Mouse (Mus musculus) layer of hippocampus, adult 9-10 months (tissue): ENCODE measurements at regions not wholly inside any gene's neighbourhood (a gene's known extent, or its start where the extent isn't known, plus 50 kb on each side); places are given as distances from the start of the nearest gene placed in this dataset.

Source experiments
- DNase-seq: peaks from one replicate; pipeline ENCODE4 v3.0.0; 2022; ENCODE audit warnings: low spot score

DNA sequence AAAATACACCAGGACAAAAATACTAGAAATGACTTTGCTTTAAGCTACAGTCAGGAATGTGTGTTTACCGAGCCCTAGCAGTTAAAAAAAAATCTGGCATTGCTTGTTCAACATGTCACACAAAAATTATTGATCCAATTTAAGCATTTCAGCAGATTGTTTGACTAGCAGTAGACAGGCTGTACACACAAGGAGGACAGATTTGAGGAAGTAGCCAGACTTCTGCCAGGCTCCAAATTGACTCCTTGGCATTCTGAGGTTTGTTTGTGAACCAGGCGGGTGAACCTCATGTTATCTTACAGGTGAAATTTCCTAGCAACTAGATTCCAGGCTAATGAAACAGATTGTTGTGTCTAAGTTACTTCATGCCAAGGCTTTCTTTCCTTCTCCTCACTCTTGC, 348.8 kb downstream of the Hs3st3b1 start:
- DNase-seq: no peak

DNA sequence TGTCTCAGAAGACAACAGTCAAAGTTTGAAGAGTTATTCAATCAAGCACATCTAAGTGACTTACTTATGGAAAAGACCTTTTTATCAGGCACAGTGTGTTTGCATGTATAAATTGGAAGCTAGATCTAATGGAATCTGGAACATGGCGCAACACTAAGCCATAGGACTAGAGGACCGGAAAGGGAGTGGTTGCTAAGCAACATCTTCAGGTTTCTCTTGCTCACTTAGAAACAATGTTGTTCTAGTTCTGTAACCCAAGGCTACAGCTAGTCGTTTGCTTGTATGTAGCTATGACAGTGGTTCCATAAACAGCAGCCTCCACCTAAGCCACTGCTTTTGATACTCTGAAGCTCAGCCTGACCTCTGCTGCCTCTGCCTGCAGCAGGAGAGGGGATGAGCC, 338.8 kb downstream of the Hs3st3b1 start:
- no peak for DNase-seq

DNA sequence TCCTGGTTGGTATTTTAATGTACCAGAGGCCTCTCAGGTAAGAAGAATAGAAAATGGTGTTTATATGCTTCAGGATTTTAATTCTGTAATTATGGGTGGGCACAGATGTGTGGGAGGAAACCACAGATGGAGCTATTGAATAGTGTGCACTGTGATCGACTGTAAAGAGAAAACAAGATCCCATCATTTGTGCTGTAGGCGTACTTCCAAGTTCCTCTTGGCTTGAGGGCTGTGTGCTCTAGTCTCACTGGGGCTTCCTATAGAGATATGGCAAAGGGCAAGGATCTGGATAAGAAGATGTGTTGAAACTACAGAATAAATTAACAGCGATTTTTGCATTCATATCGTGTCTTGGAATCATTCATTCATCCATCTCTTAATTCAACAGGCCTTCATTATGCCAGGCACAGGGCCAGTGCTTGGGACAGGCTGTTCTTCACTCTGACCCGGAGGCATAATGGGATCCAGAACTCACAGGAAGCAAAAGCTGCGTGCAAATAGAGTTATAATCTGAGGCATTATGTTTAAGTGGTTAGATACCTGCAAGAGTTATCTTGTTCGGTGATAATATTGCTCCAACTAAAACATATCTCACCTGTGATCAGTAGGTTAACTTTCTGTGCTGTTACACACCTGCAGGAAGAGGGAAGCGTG, 336.7 kb downstream of the Hs3st3b1 start:
- no peak for DNase-seq

DNA sequence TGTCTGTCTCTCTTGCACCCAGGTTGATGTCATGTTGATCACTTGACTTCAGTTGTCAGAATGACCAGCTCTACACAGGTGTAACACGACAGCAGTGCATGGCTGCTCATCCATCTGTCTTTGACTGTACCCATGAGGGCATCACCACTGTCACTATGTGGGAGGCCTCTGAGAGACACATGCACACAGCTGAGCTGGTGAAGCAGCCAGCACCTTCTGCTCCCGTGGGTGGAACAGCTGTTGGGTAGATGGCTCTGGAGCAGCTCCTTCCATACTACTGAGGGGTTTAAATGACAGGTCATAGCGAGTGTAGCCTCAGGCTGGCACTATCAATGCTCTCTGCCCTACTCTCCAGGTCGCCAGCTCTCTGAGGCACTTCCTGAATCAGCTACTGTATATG, 301.9 kb downstream of the Hs3st3b1 start:
- no peak for DNase-seq

DNA sequence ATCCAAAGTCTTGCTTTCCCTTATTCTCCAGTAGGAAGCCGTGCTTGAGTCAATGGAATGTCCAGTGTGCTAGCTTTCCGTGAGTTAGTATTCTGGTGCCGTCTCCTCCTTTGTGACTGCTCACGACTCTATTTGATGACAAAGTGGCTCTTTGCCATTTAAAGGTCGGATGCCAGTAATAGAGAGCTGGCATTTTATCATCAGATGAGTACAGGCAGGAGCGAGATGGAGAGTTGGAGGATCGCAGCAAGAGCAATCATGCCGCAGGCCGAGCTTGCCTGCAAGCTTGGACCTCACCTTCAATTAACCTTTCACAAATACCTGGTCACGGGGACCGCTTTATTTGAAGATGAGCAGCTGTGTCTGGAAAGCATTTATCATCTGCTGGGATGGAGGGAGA, 291.8 kb downstream of the Hs3st3b1 start:
- no peak for DNase-seq

DNA sequence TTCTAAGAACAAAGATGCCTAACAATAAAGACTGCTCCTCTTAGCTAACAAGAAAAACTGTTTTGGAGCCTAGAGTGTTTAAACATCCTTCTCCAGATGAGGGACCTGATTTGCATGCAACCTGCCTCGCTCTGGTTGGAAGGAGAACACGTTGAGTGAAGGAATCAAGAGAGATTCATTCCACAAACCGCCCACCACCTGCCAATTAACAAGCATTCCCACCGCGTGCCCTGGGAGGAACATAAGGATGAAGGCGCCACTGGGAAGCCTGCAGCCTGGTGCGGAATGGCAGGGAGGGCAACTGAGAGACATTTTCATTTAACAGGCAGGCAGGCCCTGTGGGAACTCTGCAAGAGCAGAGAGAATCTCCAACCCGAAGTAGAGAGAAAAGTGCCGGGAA, 265.0 kb downstream of the Hs3st3b1 start:
- no peak for DNase-seq

DNA sequence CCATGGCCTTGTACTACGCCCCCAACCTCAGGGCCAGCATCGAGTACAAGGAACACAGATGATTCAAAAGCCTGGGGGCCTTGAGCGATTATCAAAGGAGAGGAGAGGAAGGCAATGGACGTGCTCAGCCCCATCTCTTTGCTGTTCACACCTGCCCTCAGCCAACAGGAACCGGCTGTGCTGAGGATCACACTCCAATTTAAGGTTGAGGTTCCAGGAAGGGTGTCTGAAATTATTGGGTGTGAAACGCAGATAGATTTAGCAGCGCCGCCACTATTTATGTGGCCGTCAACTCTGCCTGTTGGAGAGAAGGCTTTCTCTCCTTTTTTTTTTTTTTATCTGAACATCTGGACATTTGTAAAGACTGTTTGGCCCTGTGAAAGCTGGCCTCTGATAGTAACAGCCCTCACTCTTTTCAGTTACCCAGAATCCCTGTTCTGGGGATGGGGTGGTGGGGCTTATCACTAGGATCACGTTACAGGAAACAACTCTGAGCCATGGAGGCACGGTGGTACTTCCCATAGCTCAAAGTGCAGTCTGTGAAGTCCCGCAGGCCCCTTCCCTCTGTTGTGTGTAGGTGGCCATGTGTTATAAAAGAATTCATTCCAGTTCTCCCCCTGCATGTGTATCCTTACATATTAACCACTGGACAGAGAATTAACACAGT, 256.7 kb downstream of the Hs3st3b1 start:
- no peak for DNase-seq

DNA sequence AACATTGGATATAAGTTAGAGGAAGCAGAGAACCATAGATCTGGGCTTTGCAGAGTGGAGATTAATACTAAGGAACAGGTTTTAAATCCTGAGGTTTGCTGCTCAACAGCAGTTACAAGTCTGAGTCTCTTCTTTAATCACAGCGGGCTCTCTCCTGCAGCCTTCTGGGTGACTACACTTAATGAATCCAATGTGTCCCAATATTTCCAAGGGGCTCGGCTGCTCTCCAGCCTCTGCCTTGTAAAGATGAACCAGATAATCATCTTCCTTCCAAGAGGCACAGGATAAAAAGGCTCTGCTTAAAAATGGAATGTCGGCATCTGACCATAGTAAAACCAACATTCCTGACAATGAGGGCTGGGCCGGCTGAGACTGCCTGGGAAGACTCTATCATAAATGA, 251.6 kb downstream of the Hs3st3b1 start:
- no peak for DNase-seq

DNA sequence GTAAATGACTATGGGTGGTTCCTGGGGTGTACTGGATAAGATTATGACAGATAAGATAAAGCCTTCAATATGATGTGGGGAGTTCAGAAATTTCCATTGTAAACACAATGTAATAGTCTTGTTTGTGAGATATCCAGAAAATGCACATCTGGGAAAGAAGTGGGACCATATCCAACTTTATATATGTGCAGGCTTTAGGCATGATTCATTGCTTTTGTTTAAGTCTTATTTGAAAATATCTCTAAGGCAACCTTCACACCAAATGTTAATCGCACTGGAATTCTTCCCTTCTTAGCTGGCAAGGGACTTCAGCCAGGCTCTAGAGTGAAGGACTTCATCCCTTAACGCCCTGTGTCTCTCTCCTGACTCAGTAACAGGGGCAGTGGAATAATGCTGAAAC, 250.3 kb downstream of the Hs3st3b1 start:
- no peak for DNase-seq

DNA sequence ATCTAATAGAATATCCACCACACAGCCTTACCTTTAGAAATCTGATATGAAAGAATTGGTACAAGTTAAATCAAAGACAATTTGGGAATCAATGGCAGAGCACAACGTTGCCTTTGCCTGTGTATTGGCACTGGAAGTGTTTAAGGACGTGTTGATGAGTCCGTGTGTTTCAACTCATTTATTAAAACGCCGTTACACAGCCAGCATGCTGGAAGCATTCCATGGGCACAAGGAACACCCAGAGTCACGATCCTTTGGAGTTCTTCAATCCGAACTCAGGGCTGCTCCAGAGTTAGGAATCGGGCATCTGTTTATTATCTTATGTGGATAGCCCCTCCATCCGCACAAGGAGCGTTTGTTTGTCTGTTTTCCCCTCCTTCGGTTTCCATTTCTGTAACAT, 244.2 kb downstream of the Hs3st3b1 start:
- no peak for DNase-seq

DNA sequence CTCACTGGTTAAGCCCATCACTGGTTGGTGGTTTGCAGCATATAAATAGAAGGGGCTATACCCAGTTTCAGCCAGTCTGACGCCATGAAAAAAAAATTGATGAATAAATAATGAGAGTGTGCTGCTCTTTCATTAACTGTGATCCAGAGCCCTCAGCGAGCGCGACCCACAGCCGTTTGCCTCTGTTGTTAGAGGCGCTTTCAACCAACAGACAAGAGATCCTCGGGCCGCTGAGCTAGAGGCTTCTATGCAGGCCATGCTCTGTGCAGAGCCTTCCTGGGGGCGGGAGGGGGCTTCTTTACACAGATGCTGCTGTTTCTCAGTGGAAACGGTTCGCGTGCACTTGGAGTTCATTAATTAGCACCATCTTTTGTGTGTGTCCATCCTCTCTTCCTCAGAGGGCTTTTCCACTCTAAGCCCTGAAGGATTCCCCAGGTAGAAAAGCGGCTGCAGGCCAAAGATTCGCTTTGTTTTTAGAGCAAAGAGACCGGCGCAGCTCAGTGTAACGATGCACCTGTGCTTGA, 243.6 kb downstream of the Hs3st3b1 start:
- DNase-seq: no peak

DNA sequence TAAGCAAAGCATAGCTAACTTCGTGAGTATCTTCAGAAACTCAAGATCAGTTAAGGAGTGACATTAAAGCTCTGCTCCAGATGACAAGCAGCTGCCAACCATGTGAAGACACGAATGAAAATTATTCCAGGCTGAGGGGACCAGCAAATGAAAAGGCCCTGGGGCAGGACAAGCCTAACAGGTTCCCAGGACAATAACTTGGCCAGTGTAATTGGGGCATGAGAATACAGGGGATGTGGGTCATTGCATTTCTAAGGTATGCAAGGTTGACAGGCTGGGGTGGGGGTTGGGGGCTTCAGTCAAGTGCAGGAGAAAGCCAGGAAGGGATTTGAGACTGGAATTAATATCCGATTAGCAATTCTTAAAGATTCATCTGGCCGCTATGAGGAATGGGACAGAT, 242.6 kb downstream of the Hs3st3b1 start:
- no peak for DNase-seq

DNA sequence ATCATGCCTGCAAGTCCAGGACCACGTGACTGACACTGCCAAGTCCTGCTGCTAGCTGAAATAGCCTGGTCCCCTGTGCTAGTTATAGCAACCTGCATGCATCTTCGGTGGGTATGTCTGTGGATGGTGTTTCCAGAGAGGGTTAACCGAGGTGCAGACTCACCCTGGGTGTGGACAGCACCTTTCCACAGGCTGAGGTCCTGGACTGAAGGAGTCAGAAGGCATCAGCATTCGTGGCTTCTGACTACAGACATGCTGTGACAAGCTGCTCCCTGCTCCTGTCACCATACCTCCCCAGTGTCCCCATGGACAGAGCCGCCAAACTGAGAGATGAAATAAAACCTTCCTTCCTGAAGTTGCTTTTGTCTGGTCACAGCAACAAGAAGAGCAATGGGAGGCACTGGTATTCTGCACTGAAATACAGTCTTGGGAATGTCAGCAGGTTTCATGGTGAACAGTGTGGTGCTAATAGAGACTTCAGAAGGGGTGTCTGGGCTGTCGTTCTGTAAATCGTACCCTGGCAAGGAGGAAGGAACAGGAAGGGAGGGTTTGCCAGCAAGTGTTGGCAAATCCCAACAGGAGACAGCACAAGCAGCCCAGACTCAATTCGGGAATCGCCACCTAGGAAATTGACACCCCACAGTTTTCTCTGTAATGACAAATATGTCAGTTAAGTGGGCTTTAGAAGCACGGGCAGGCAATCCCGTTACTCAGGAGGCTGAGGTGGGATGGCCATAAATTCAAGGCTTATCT, 237.7 kb downstream of the Hs3st3b1 start:
- no peak for DNase-seq

DNA sequence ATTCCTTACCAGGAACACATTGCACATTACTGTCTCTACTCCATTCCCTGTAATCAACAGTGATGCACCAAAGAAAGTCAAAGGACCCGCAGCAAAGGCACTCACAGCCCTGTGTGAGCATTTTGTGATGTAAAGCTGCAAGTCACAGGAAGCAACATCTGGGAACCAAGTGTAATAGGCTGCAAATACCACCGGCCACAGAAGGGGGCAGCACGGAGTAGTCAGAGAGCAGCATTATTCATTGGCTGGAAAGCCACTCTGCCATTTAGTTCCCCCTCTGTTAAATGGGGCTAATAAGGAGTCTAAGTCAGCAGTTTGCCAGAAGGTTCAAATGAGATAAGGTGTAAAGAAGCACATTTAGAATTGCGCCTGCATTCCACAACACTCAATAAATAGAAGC, 231.0 kb downstream of the Hs3st3b1 start:
- DNase-seq: no peak

DNA sequence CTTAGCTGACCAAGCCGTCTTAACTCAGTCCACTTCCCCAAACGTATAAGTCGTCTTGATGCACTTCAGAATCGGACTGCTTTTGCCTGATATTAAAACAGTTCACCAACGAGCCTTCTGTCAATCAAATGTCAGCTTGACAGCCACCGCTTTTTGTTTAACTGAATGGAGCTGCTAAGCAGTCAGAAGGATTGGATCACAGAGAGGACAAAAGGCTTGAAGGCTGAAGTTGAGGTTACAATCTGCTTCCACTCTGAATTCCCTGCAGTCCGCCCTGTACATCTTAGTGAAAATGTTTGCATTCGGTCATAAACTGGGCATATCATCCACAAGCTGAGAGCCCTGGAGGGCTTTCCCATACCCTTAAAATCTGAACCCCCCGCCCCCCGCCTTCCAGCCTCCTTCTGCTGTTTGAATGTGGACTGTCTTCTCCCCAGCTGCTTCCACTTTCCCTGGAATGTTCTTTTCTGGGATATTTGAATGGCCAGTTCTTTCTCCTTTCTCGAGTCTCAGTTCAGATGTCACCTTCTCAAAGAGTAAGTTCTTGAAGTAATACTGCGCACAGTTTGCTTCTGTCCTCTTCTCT, 217.0 kb downstream of the Hs3st3b1 start:
- DNase-seq: no peak

DNA sequence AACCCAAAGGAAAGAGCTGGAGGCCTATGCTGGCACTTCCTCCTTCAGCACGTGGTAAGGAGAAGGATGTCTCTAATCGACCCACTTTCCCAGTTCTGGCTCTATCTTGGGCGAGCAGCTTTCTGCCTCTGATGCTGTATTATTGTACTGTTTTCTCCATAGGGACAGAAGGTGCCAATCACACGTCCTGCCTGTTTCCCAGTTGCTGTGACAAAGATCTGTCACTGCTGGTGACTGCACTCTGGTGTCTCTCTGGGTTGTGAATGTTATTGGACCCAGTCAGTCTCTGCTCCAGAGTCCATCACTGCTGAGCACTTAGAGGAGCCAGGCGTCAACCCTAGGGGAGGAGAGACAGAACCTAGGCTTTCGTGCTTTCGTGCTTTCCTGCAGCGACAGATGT, 216.0 kb downstream of the Hs3st3b1 start:
- DNase-seq: no peak

DNA sequence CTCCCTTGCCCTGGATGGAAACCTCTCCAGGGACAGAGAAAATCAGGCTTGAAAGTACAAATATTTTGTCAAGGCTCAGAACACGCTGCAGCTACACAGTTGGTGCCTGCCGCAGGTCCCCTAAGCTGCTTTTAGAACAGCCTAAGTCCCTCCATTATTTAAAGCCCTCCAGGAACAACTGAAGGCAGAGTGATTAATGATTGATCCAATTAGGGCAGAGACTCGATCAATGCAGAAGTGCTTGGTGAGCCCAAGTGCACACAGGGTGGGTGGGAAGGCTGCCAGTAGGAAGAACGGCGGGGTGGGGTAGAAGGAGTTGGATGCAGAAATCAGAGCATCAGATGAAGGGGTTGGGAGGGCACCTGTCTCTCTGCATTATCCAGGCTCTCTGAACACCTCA, 215.0 kb downstream of the Hs3st3b1 start:
- DNase-seq: no peak

DNA sequence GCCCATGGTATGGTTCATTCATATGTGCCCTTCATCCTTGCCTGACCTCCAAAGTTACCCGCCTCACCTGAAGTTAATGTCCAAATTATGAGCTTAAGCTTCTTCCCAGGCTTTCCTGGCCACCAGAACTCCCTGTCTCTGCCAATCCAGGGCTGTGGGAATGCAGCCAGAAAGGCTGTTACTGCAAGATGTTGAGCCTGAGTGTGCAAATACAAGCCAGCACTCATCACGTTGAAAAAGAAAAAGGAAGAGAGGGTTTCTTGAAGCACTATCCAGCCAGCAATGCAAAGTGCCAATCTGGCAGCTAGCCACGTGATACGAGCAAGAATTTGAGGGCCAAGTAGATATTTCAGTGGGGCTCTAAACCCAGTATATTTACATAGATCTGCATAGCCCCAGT, 213.7 kb downstream of the Hs3st3b1 start:
- peak; percentile 22 for DNase-seq

DNA sequence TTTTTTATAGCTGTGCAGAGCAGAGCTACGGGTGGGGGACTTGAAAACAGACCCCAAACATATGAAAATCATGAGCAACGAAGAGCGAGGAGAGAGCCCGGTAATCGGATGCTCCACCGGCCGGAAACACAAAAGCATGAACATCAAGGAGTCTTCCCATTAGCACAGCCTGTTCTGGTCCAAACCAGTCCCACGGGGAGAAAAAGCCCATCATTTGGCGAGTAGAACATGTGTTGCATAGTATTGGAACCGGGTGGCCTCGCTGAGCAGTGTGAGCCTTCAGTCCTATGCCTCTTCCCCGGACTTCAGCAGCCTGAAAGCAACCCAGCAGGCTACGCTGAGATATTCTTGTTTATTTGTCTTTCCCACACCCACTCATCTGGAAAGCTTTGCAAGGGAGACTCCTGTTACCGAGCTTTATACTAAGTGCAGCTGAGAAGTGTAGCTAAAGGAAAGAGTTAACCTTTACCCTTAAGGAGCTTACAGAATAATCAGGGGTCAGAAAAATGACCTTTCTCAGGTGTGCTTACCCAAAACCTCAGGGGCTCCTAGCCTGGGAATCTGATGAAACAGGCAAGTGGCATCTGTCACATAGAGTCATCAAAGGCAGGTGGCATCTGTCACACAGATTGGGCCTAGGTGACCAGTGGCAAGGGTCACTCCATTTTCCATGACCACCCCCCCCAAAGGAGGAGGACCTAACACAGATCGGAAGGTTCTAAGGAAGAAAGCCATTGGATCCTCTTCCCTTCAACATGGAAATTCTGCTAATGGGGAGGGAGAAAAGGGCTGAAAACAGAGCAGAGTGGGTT, 209.8 kb downstream of the Hs3st3b1 start:
- no peak for DNase-seq

DNA sequence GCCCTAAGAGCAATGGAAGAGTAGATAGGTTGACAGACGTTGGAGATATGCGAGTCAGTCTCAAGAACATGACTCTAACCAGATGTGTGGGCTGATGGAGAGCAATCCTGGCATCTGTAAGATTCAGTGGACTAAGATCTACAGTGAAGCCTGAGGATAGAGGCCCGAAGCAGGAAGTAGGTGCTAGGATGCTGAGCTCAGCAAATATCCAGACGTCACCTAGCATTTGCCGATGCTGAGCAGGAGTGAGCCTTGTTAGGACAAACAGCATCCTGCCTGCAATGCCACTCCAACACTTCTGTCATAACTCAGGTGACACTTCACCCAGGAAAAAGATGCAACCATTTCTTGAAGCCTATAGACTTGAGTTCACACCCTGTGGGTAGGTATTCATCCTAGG, 199.8 kb downstream of the Hs3st3b1 start:
- DNase-seq: no peak

DNA sequence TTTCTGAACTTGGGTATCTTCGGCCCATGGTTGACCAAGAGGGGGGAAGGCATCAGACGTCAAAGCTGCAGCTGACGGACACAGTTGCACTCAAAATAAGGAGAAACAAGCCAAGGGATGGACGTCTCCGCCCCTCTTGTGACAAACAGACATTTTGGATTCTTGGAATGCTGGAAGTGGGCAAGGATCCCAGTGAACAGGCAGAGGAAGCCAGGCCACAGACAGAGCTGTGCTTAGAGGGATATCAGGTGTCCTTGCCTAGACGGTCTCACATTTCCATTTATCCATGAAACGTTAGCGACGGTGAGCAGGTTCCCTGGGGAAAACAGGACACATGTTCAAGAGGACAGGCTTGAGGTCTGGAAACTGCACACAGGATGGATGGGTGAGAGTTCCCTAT, 191.2 kb downstream of the Hs3st3b1 start:
- DNase-seq: no peak

DNA sequence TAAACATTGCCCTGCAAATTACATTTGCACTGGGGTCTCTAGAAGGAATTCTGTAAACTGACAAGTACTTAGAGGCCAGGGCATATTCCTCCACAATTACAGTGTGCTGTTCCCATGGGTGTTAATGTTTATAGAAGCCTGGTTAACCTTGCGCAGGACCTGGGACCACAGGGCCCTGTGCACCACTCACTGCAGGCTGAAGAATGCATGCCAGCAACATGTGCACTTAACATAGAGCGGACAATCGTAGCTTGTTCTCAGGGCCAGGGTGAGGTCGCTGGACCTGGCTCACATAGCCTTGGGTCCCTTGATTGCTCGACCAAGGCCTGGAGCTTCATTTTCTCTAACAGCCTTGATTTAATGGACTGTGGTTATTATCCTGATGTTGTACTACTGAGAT, 168.8 kb downstream of the Hs3st3b1 start:
- DNase-seq: no peak
